Mouse (Mus musculus) forebrain, embryonic 16.5 days (tissue): ENCODE measurements around the gene S100a6. TPM values are rescaled to one million over a fixed set of nuclear protein-coding genes. Genes with fewer than 3 reads are reported as not detected.

Experiments used
- ATAC-seq: fragments of 200-750 bp; cut with Nextera tagmentation; 2 replicates; pipeline ENCODE4 v1.8.0; 2017; ENCODE audit warnings: mild to moderate bottlenecking, moderate library complexity
- H3K27ac ChIP-seq: fragments of 300-500 bp; sonication (generic); 2 replicates; pipeline ENCODE4 v1.5.1; 2014; ENCODE audit warnings: low read length, control low read depth
- H3K27me3 ChIP-seq: fragments of 300-500 bp; sonication (generic); replicated peaks from 2 replicates; pipeline ENCODE4 v1.6.1; 2014; ENCODE audit warnings: low read length; ENCODE audit not compliant: control insufficient read depth, insufficient read depth
- H3K36me3 ChIP-seq: fragments of 300-500 bp; sonication (generic); 2 replicates; pipeline ENCODE4 v1.6.1; 2014; ENCODE audit not compliant: control insufficient read depth, insufficient read depth
- H3K4me1 ChIP-seq: fragments of 300-500 bp; sonication (generic); replicated peaks from 2 replicates; pipeline ENCODE4 v1.6.1; 2014; ENCODE audit warnings: low read length; ENCODE audit not compliant: control insufficient read depth, insufficient read depth
- H3K4me2 ChIP-seq: fragments of 300-500 bp; sonication (generic); 2 replicates; pipeline ENCODE4 v1.6.1; 2014; ENCODE audit warnings: mild to moderate bottlenecking, low read length, control low read depth
- H3K4me3 ChIP-seq: fragments of 300-500 bp; sonication (generic); replicated peaks from 2 replicates; pipeline ENCODE4 v1.5.1; 2014; ENCODE audit warnings: mild to moderate bottlenecking, low read length, control low read depth
- H3K9ac ChIP-seq: fragments of 300-500 bp; sonication (generic); replicated peaks from 2 replicates; pipeline ENCODE4 v1.6.1; 2014; ENCODE audit warnings: low read depth, low read length, control low read depth
- H3K9me3 ChIP-seq: fragments of 300-500 bp; sonication (generic); 2 replicates; pipeline ENCODE4 v1.6.1; 2016; ENCODE audit warnings: low read length; ENCODE audit not compliant: control insufficient read depth
- WGBS: fragments of 180-500 bp; shearing (Covaris S2); extraction: QIAGEN DNeasy Blood & Tissue Kit; methylation state at CpG from one replicate; pipeline ENCODE4 v1.1.7; 2014; 5-methylcytosine and 5-hydroxymethylcytosine counted together
- polyA plus RNA-seq: library from polyadenylated mRNA; unstranded; fragments of >200 nt; fragmentation: Nextera tagmentation; extraction: Ambion mirVana; gene quantifications from 2 replicates; pipeline ENCODE4 v1.2.1, GENCODE M21; 2015

The S100a6 gene
- polyA plus RNA-seq, 1 experiment from 2014 or later, result 9.5 TPM

- Histone ChIP-seq H3K36me3 (no peaks in the 10 kb centered on the region), H3K4me2 (no peak overlapping the region), H3K9me3 (no peaks in the 10 kb centered on the region), H3K4me1 (no peaks in the 10 kb centered on the region), H3K4me3 (no peak overlapping the region), H3K27ac (no peak overlapping the region), H3K27me3 (no peaks in the 10 kb centered on the region), H3K9ac (no peak overlapping the region)
- ATAC-seq, result peak; percentile 59; the same call in 1 of the 2 replicates
- WGBS, result 35% methylated on average over 5 of the region's 5 CpGs
These were observed 27.1 kb upstream of the S100a6 start for GRCm38 (mm10) chr3:90585595-90585994.

DNA sequence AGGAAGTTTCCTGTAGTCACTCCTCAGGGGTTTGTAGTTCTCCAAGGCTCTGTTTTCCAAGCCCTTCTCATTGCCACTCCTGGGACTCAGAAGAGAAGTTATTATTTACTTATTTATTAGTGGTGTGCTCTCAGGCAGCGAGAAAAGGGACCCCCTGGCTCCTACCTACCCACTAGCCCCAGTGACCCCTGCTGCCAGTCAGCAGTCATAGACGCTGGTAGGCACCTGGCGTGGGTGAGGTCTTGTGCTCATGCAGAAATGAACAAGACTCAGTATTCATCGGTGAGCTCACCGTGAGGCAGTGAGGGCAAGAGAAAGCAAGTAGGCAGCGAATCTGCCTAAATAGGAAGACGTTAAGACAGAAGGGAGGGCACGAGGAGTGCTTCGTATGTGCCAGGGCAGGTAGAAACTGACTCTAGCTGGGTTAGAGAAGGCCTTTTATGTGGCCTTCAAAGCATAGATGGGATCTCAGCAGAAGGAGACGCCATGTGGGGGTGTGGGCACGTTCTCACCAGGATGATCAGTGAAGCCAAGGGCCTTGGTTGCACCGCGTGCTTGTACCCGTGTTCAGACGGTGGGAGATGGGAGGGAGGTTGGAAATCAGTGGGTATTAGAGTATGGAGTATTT, 26.6 kb upstream of the S100a6 start:
- WGBS, result 84% methylated on average over 15 of the region's 15 CpGs
- ATAC-seq, result no peak
- Histone ChIP-seq H3K4me3 (no peak overlapping the region), H3K9me3 (no peaks in the 10 kb centered on the region), H3K36me3 (no peaks in the 10 kb centered on the region), H3K27me3 (no peaks in the 10 kb centered on the region), H3K9ac (no peak overlapping the region), H3K4me1 (no peaks in the 10 kb centered on the region), H3K27ac (no peak overlapping the region), H3K4me2 (no peak overlapping the region)

DNA sequence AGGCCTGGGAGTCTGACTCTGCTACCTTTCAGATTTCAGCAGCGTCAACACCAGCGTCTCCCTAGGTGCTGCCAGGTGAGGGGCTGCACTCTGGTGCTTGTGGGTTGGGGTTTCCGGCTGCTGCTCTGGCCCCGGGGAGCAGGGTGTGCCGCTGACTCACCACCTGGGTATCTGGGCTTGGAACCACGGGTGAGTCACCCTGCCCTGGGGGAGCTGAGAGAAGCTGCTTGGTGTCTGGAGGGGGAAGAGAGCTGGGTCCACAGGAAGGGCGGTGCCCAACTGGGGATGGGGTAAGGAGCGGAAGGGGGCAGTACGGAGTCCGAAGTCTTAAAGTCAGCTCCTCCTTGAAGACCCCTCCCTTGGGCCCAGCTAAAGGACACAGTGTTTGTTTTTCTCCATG, 25.8 kb upstream of the S100a6 start:
- no peak overlapping the region for H3K4me2 ChIP-seq
- H3K27me3 ChIP-seq, result no peaks in the 10 kb centered on the region
- H3K9me3 ChIP-seq, result no peaks in the 10 kb centered on the region
- no peaks in the 10 kb centered on the region for H3K4me1 ChIP-seq
- H3K4me3 ChIP-seq, result no peak overlapping the region
- H3K27ac ChIP-seq, result no peak overlapping the region
- ATAC-seq, result no peak
- WGBS, result 75% methylated on average over 10 of the region's 10 CpGs
- H3K36me3 ChIP-seq, result no peaks in the 10 kb centered on the region
- no peak overlapping the region for H3K9ac ChIP-seq

GRCm38 (mm10) chr3:90587361-90588101, 25.2 kb upstream of the S100a6 start:
- Histone ChIP-seq H3K36me3 (no peaks in the 10 kb centered on the region), H3K27ac (no peak overlapping the region), H3K9me3 (no peaks in the 10 kb centered on the region), H3K4me1 (no peaks in the 10 kb centered on the region), H3K9ac (no peak overlapping the region), H3K27me3 (no peaks in the 10 kb centered on the region), H3K4me3 (no peak overlapping the region), H3K4me2 (no peak overlapping the region)
- WGBS, result 85% methylated on average over 13 of the region's 14 CpGs
- no peak for ATAC-seq

GRCm38 (mm10) chr3:90589390-90589789, 23.3 kb upstream of the S100a6 start:
- no peak overlapping the region for H3K27ac ChIP-seq
- no peaks in the 10 kb centered on the region for H3K9me3 ChIP-seq
- H3K36me3 ChIP-seq, result no peaks in the 10 kb centered on the region
- H3K4me3 ChIP-seq, result no peak overlapping the region
- ATAC-seq, result no peak
- H3K9ac ChIP-seq, result no peak overlapping the region
- no peak overlapping the region for H3K4me2 ChIP-seq
- WGBS, result 90% methylated on average over 6 of the region's 6 CpGs
- no peaks in the 10 kb centered on the region for H3K27me3 ChIP-seq
- no peaks in the 10 kb centered on the region for H3K4me1 ChIP-seq

DNA sequence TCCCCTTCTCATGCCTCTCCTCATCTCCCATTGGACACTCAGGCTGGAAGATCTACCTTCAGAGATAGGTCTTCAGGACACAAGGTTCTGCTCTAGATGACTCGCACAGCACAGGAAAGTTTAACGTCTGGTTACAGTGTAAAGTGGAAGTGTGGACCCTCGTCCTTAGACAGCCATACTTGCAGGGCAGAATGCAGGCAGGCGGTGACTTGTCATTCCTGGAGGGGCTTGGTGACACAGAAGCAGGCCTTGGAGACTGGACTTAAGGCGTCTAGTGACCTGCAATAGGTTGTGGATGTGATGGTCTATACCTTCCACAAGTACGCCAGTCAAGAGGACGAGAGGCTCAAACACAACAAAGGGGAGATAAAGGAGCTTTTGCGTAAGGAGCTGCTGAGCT, 22.7 kb upstream of the S100a6 start, which contains the start of gene S100a2:
TSS of gene S100a2 (plus strand) at position 301 of the 400 bp plus-strand sequence.
- no peak for ATAC-seq
- no peak within 1 kb of the TSS for H3K4me2 ChIP-seq
- 77% methylated on average over 8 of the region's 8 CpGs for WGBS

DNA sequence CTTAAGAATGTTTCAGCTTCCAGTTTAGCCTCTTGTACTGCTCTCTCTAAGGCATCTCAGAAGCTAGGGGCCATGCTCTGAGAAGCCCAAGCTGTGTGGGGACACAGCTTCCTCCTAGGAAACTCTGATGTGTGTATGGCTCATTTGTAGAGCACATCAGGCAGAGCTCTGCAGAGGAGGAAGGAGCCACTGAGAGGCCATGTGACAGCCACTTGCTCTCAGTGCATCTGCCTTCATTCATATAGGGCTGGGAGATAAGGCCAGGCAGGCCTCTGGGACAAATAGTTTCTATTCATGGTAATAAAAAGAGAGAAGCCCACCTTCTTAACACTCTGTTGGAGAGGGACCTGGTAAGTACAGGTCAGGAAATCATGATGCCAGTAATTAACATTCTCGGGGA, 18.2 kb upstream of the S100a6 start:
- H3K4me2 ChIP-seq, result no peak overlapping the region
- WGBS, result 79% methylated on average over 1 of the region's 1 CpGs
- H3K27ac ChIP-seq, result no peak overlapping the region
- no peaks in the 10 kb centered on the region for H3K27me3 ChIP-seq
- H3K9me3 ChIP-seq, result no peaks in the 10 kb centered on the region
- no peak overlapping the region for H3K4me3 ChIP-seq
- no peaks in the 10 kb centered on the region for H3K4me1 ChIP-seq
- no peaks in the 10 kb centered on the region for H3K36me3 ChIP-seq
- H3K9ac ChIP-seq, result no peak overlapping the region
- ATAC-seq, result no peak

More for the DNA sequence above, 22.7 kb upstream of the S100a6 start, which contains the start of gene S100a2:
- Histone ChIP-seq H3K27ac (no peak within 1 kb of the TSS), H3K27me3 (no peaks in the 10 kb centered on the region), H3K36me3 (no peaks in the 10 kb centered on the region), H3K9me3 (no peaks in the 10 kb centered on the region), H3K9ac (no peak within 1 kb of the TSS), H3K4me1 (no peaks in the 10 kb centered on the region), H3K4me3 (no peak within 1 kb of the TSS)

DNA sequence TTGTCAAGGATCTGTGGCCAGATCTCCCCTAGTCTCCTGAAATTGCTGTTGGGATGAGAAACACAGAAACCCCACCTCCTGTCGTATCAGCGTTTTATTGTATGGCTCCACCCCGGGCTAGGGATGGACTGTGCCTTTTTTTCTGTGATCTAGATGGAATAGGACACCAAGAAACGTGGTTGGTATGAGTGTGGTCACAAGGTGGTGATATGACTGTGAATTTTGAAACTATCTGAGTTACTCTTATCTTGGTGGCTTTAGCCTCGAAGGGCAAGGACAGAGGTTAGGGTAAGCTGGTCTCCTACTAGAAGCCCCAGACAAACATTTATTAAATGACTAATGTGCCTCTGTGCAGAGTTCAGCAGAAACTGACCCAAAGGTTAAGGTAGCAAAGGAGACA, 17.1 kb upstream of the S100a6 start:
- no peak overlapping the region for H3K4me2 ChIP-seq
- H3K4me3 ChIP-seq, result no peak overlapping the region
- H3K27ac ChIP-seq, result no peak overlapping the region
- WGBS, result 82% methylated on average over 5 of the region's 5 CpGs
- no peaks in the 10 kb centered on the region for H3K27me3 ChIP-seq
- H3K9ac ChIP-seq, result no peak overlapping the region
- H3K36me3 ChIP-seq, result no peaks in the 10 kb centered on the region
- H3K4me1 ChIP-seq, result no peaks in the 10 kb centered on the region
- ATAC-seq, result no peak
- no peaks in the 10 kb centered on the region for H3K9me3 ChIP-seq

DNA sequence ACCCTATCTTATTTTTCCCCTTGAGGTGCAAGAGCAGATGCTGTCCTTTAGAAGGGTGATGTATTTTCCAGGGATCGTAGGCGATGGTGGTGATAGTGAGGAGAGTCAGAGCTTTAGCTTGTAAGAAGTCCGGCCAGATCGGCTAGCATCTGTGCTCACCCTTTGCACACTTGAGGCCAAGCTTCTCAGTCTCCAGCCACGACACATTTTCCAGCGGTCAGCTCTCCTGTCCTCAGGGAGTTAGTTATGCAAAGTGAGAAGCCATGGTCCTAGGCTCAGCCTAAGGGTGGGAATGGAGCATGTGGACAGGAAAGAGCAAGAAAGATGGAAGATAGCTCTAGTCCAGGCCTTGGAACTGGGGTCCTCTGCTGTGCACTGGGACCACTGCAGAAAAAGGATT, 15.9 kb upstream of the S100a6 start:
- no peaks in the 10 kb centered on the region for H3K4me1 ChIP-seq
- no peak overlapping the region for H3K4me3 ChIP-seq
- ATAC-seq, result no peak
- H3K27me3 ChIP-seq, result no peaks in the 10 kb centered on the region
- no peak overlapping the region for H3K9ac ChIP-seq
- no peaks in the 10 kb centered on the region for H3K9me3 ChIP-seq
- no peak overlapping the region for H3K4me2 ChIP-seq
- no peaks in the 10 kb centered on the region for H3K36me3 ChIP-seq
- 93% methylated on average over 6 of the region's 6 CpGs for WGBS
- H3K27ac ChIP-seq, result no peak overlapping the region
